Mouse (Mus musculus) kidney, embryonic 14.5 days (tissue): ENCODE measurements around the gene Col6a5. TPM values are rescaled to one million over a fixed set of nuclear protein-coding genes. Genes with fewer than 3 reads are reported as not detected.

ENCODE experiments used
- ATAC-seq: fragments of 200-750 bp; cut with Nextera tagmentation; 2 replicates; pipeline ENCODE4 v1.8.0; 2017; ENCODE audit warnings: moderate number of reproducible peaks, mild to moderate bottlenecking, moderate TSS enrichment, moderate library complexity; ENCODE audit not compliant: low FRiP score, low TSS enrichment
- H3K27ac ChIP-seq: fragments of 300-500 bp; sonication (generic); 2 replicates; pipeline ENCODE4 v1.5.1; 2014; ENCODE audit warnings: low read depth, mild to moderate bottlenecking, low read length, moderate library complexity, mixed read lengths
- H3K27me3 ChIP-seq: fragments of 300-500 bp; sonication (generic); 2 replicates; pipeline ENCODE4 v1.6.1; 2014; ENCODE audit warnings: mild to moderate bottlenecking, low read length; ENCODE audit not compliant: control insufficient read depth, insufficient read depth
- H3K36me3 ChIP-seq: fragments of 300-500 bp; sonication (generic); 2 replicates; pipeline ENCODE4 v1.6.1; 2014; ENCODE audit warnings: low read length, mixed read lengths; ENCODE audit not compliant: control insufficient read depth, insufficient read depth
- H3K4me1 ChIP-seq: fragments of 300-500 bp; sonication (generic); 2 replicates; pipeline ENCODE4 v1.6.1; 2014; ENCODE audit warnings: low read length, mixed read lengths; ENCODE audit not compliant: control insufficient read depth, insufficient read depth
- H3K4me2 ChIP-seq: fragments of 300-500 bp; sonication (generic); replicated peaks from 2 replicates; pipeline ENCODE4 v1.6.1; 2014; ENCODE audit warnings: low read depth, mild to moderate bottlenecking, low read length
- H3K4me3 ChIP-seq: fragments of 300-500 bp; sonication (generic); 2 replicates; pipeline ENCODE4 v1.5.1; 2014; ENCODE audit warnings: mild to moderate bottlenecking, low read length
- H3K9ac ChIP-seq: fragments of 300-500 bp; sonication (generic); 2 replicates; pipeline ENCODE4 v1.6.1; 2014; ENCODE audit warnings: low read depth, mild to moderate bottlenecking, low read length, moderate library complexity
- H3K9me3 ChIP-seq: fragments of 300-500 bp; sonication (generic); 2 replicates; pipeline ENCODE4 v1.6.1; 2016; ENCODE audit warnings: low read length; ENCODE audit not compliant: control insufficient read depth
- WGBS: fragments of 180-500 bp; shearing (Covaris S2); extraction: QIAGEN DNeasy Blood & Tissue Kit; methylation state at CpG from one replicate; pipeline ENCODE4 v1.1.7; 2014; 5-methylcytosine and 5-hydroxymethylcytosine counted together
- polyA plus RNA-seq: library from polyadenylated mRNA; unstranded; fragments of >200 nt; fragmentation: Nextera tagmentation; extraction: Ambion mirVana; gene quantifications from 2 replicates; pipeline ENCODE4 v1.2.1, GENCODE M21; 2014

The Col6a5 gene
- polyA plus RNA-seq, 1 experiment from 2014 or later, result 0.20 TPM

DNA sequence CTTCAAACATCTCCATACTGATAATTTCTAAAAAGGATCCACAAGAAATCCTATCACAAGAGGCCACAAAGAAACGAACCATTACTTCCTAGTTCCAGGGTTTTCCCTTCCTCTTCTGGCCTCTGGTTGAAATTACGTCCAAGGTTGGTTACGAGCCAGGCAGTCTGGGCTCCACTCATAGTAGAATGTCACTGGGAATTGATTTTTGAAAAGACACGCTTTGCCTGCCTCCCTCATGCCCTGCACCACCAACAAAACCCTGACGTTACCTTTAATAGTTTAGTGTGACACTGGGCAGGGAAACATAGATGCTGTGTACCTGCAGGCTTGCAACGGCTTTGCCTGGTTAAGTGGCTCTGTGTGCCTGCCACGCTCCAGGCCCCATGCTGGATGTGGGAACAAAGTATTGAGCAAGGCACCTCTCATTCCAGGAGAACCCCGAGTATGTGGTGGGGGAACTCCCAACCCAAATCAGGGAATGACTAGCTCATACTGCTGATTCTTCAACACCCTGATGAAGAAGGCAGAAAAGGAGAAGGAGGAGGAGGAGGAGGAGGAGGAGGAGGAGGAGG is 133.3 kb downstream of the Col6a5 start:
- Histone ChIP-seq H3K36me3 (no peaks in the 10 kb centered on the region), H3K9me3 (no peaks in the 10 kb centered on the region)
- no peak for ATAC-seq

DNA sequence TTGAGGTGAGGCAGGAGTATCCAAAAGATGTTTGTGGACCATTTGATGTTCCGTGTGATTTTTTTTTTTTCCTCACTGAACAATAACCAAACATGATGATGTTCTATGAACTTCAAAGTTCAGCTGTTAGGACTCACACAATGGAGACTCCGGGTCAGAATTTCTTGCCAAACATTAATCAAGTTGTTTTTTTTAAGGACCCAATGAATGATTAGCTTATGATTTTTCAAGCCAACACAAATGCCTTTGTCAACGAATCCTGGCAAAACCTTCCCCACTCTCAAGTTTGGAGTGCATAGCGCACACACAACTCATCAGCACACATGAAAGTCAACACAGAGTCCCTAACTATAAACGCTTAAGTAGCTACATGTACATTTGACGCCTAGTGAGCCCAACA is 139.7 kb downstream of the Col6a5 start:
- Histone ChIP-seq H3K4me2 (no peak overlapping the region), H3K27ac (no peak overlapping the region), H3K27me3 (no peaks in the 10 kb centered on the region), H3K9ac (no peak overlapping the region), H3K4me1 (no peaks in the 10 kb centered on the region), H3K9me3 (no peaks in the 10 kb centered on the region), H3K4me3 (no peak overlapping the region), H3K36me3 (no peaks in the 10 kb centered on the region)
- WGBS, result 88% methylated on average over 6 of the region's 6 CpGs
- ATAC-seq, result no peak

More for the DNA sequence above, 133.3 kb downstream of the Col6a5 start:
- Histone ChIP-seq H3K27me3 (0 out of 2 replicates have a peak, but pooled peaks cover 3% of the 10 kb centered on the region), H3K27ac (no peak overlapping the region), H3K4me2 (no peak overlapping the region), H3K4me3 (no peak overlapping the region), H3K9ac (no peak overlapping the region), H3K4me1 (peaks cover 7% of the 10 kb centered on the region)
- 60% methylated on average over 8 of the region's 8 CpGs for WGBS

DNA sequence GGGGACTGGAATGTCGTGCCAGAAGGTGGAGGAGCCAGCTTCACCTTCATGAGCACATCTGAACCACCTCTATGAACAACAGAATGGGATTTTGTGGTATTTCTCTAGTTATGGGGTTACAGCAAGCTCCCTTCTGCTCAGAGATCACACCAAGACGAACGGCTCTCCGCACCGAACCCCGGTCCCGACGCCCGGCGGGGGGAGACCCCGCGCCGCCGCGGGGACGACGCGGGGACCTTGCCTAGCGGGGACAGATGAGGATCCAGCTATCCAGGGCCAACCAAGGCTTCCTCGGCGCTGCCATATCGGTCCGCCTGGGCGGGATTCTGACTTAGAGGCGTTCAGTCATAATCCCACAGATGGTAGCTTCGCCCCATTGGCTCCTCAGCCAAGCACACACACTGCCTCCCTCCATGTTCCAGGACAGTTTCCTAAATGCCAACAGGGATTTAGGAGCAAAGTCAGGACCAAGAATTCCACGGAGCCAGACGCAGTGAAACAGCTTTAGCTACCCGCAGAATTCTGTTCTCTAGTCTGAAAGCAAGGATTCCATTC is 141.2 kb downstream of the Col6a5 start:
- Histone ChIP-seq H3K27me3 (no peaks in the 10 kb centered on the region), H3K9me3 (no peaks in the 10 kb centered on the region), H3K27ac (no peak overlapping the region), H3K9ac (no peak overlapping the region), H3K36me3 (no peaks in the 10 kb centered on the region), H3K4me2 (no peak overlapping the region), H3K4me3 (no peak overlapping the region), H3K4me1 (no peaks in the 10 kb centered on the region)
- WGBS, result 79% methylated on average over 29 of the region's 29 CpGs
- no peak for ATAC-seq

DNA sequence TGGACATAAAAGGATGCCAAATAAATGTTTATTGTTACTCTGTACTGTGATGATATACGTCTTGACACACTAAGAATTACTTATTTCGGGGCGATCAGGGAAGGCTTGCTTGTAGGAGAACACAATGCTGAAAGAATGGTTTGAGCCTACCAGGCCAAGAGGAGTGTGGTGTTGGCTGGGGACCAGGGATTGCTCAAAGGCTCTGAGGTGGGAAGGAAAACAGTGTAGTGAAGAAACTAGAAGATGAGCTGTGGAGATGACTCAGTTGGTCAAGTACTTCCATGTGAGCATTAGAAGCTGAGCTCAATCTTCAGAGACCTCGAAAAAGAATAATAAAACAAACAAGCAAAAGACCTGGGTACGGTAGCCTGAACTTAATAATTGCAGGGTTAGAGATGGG is 146.0 kb downstream of the Col6a5 start:
- ATAC-seq, result no peak
- Histone ChIP-seq H3K4me1 (peaks cover 7% of the 10 kb centered on the region), H3K4me2 (no peak overlapping the region), H3K4me3 (no peak overlapping the region), H3K27me3 (no peaks in the 10 kb centered on the region), H3K27ac (no peak overlapping the region), H3K9ac (no peak overlapping the region), H3K9me3 (no peaks in the 10 kb centered on the region), H3K36me3 (no peaks in the 10 kb centered on the region)
- WGBS, result 81% methylated on average over 5 of the region's 5 CpGs

DNA sequence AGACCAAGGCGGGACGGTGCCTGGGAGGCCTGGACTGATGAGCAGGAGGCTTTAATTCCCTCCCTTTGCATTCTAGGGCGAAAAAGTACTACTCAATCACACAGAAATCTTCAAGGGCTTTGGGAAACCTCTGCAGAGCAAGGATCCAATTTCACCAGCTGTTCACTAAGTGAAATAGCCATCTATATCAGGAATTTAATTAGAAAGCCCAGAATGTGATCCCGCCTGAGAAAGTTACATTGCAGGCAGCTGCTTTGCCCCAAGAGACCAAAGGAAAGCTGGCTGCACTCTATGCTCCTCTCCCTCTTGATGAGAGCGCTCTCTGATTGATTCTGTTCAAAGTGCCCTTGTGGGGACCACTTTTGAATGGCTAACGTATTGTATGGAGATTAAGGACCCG is 149.0 kb downstream of the Col6a5 start:
- no peak for ATAC-seq
- Histone ChIP-seq H3K9me3 (no peaks in the 10 kb centered on the region), H3K27ac (no peak overlapping the region), H3K4me3 (no peak overlapping the region), H3K4me1 (peaks cover 7% of the 10 kb centered on the region), H3K9ac (no peak overlapping the region), H3K27me3 (no peaks in the 10 kb centered on the region), H3K36me3 (no peaks in the 10 kb centered on the region), H3K4me2 (no peak overlapping the region)
- WGBS, result 40% methylated on average over 7 of the region's 7 CpGs

DNA sequence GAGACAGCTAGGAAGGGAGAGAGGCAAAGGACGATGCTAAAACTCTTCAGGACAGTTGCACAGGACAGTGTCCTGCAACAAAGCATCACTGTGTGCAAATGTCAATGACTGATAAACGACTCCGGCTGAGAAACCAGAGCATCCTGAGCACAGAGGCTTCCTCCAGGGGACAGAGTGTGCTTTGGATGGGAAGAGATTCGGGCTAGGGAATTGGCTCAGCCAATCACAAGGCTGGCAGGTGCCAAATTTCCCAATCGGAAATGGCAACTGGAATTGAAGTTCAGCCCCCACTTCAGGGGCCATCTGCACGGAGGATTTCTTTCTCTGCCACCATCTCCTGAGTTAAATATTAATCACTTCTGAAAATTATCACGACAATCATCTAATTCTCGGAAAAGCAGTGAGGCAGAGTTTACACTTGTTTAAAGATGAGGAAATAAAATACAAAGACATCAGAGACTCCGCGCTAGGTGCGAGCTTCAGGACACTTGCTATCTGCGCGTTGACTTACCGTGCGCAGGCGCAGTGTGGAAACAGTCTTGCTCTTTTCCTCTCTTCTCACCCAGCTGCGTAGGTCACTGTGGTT is 151.4 kb downstream of the Col6a5 start:
- Histone ChIP-seq H3K27me3 (no peaks in the 10 kb centered on the region), H3K9me3 (no peaks in the 10 kb centered on the region), H3K9ac (no peak overlapping the region), H3K4me2 (no peak overlapping the region), H3K4me1 (peaks cover 7% of the 10 kb centered on the region), H3K36me3 (no peaks in the 10 kb centered on the region), H3K4me3 (no peak overlapping the region), H3K27ac (no peak overlapping the region)
- no peak for ATAC-seq
- 79% methylated on average over 17 of the region's 17 CpGs for whole genome bisulfite sequencing

Other genes with a start within 250 kb of the Col6a5 start
- 0.64 and 0.83 TPM in 2 replicates for gene Col6a6, start 132.5 kb downstream of the Col6a5 start, polyA plus RNA-seq
- 0.50 and 0.76 TPM in 2 replicates for gene Col6a4, start 136.1 kb upstream of the Col6a5 start, polyA plus RNA-seq
- gene Glyctk, start 197.5 kb upstream of the Col6a5 start, polyA plus RNA-seq, result 1.3 and 4.2 TPM in 2 replicates
- 27.1 and 38.1 TPM in 2 replicates for gene Wdr82, start 210.3 kb upstream of the Col6a5 start, polyA plus RNA-seq
- gene Ppm1m, start 239.1 kb upstream of the Col6a5 start, polyA plus RNA-seq, result 36.4 and 43.1 TPM in 2 replicates
- 77.9 and 80.8 TPM in 2 replicates for gene Twf2, start 242.5 kb upstream of the Col6a5 start, polyA plus RNA-seq